Mouse (Mus musculus) spleen, adult 10 weeks (tissue): Measurements from ENCODE around the gene E130114P18Rik. TPM values are rescaled to one million over a fixed set of nuclear protein-coding genes. Genes with fewer than 3 reads are reported as not detected.

ENCODE experiments used
- polyA plus RNA-seq: library from polyadenylated mRNA; stranded (reverse); fragments of 350-450 nt; fragmentation: Illumina TruSeq; extraction: RNeasy Lipid Tissue Mini Kit (QIAGEN cat#74804); gene quantifications from one replicate; pipeline ENCODE4 v1.2.3, GENCODE M21; 2015; ENCODE audit warnings: low replicate concordance; ENCODE audit not compliant: insufficient read depth

The E130114P18Rik gene
- 0.25 TPM for polyA plus RNA-seq

DNA sequence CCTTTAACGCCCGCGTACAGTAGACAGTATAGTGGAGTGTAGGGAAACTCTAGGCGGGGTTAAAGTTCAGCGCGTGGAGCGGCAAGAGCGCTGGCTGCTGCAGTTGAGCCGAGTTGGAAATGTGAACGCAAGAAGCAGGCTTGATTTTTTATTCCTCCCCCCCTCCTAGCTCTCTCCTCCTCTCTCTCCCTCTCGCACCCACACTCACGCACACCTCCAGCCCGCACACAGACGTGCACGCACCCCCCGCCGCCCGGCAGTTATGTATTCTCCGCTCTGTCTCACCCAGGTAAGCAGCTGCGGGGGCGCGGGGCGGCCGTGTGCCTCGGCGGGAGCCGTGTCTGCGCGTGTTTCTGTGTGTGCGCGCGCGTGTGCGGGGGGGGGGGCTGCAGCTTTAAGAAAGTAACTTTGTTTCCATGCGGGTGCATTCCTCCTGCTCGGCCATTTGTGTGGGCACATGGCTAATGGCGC lies at the start of gene E130114P18Rik:
TSS of gene E130114P18Rik (minus strand) at position 373 of the 471 bp plus-strand sequence.

DNA sequence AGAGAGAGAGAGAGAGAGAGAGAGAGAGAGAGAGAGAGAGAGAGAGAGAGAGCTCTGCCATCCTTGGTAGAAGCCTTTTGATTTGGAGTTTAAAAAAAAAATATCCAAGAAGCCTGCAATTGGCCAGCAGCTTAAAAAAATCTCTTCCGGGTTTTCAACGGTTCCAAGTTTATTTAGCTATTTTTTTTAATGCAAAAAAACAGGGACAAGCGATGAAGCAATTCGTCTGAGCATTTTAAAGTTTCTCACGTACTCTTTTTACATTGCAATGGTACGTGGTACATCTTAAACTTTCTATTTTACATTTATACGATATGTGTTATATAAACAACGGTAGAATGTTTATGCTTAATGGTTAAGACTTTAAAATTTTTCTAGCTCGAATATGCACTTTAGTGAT lies 5.2 kb downstream of the E130114P18Rik start, which contains the start of gene Nfia:
TSS of gene Nfia (plus strand) at position 94 of the 400 bp plus-strand sequence.

Other genes starting within 250 kb of the E130114P18Rik start
- gene Nfia, start 5.3 kb downstream of the E130114P18Rik start, polyA plus RNA-seq: 6.5 TPM